Mouse (Mus musculus): ENCODE measurements at regions not wholly inside any gene's neighbourhood (a gene's known extent, or its start where the extent isn't known, plus 50 kb on each side); places are given as distances from the start of the nearest gene placed in this dataset.

GRCm38 (mm10) chr15:36679577-36679976 lies 328.0 kb downstream of the Zfp706 start:
- DNase-seq (ENCODE audit: extremely low spot score, low read depth, low spot score) = no peak

DNA sequence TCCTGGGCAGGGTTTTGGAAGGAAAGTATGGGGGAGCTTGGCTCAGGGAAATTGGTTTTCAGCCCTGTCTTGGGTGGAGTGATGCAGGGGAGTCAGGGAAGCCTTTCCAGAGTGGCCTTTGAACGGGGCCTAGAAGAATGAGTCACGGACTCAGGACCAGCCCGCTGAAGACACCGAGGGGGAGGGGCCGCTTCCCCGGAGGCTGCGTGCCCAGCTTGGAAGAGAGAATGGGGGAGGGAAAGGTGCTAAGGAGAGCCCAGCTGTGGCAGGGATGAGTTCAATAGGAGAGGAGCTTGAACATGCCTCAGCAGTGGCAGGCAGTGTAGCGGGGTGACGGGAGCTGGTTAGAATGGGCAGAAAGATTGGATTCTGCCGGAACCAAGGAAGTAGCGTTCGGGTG lies 337.8 kb downstream of the Zfp706 start:
- no peak for DNase-seq (ENCODE audit: extremely low spot score, low read depth, low spot score)

DNA sequence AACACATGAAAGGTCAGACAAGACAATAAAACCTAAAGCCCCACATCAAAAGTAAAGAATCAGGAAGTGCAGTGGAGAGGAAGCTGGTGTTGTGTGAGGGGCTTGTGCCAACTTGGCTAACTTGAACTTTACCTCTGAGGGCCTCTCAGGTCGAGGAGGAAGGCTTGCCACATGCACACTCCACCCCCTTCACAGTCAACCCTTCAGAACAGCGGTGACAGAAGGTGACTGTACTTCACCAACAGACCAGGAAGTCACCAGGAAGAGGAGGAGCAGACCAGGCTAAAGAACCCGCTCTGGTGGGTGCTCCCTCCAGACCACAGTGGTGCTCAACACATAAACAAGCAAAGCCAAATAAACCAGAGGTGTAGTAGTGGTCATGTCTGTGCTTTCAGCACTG lies 341.0 kb downstream of the Zfp706 start:
- DNase-seq (ENCODE audit: extremely low spot score, low read depth, low spot score) = no peak

- DNase-seq (ENCODE audit: extremely low spot score, low read depth, low spot score) = no peak
These were observed 343.2 kb downstream of the Zfp706 start for GRCm38 (mm10) chr15:36664391-36664790.

DNA sequence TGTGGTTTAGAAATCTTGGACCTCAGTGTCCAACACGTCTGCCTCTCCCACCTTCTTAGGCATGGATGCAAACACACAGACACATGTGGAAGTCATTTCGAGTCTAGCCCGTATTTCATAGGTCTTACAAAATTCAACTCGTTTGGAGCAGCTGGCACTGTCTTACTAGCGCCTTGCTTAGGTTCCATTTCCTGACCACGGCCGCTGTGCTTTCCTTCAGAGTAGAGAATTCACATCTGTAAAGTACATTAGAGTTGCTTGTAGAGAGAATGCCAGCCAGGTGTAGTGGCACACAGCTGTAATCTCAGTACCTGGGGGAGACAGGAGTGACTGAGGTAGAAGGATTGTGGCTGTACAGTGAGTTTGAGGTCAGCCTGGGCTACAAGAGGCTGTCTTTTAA lies 346.6 kb downstream of the Zfp706 start:
- DNase-seq (ENCODE audit: extremely low spot score, low read depth, low spot score) = no peak

Data from hindlimb bud, embryonic 11.5 days (tissue).